Mouse (Mus musculus) kidney, adult 2 months (tissue): Measurements from ENCODE around the gene Cst13. TPM values are rescaled to one million over a fixed set of nuclear protein-coding genes. Genes with fewer than 3 reads are reported as not detected.
"Not testable (repeated sequence)": the region's sequence is repeated elsewhere in the genome, so short reads cannot be mapped to it uniquely, and the experiment has no call there.

ENCODE experiments used
- DNase-seq: peaks from one replicate; pipeline ENCODE4 v3.0.0; 2021
- H3K27ac ChIP-seq: fragments of 200-500 bp; 2 replicates; pipeline ENCODE4 v1.5.1; 2012; ENCODE audit warnings: low read depth, low read length, control low read depth, inconsistent platforms; ENCODE audit not compliant: insufficient read depth
- H3K27me3 ChIP-seq: fragments of 200-500 bp; replicated peaks from 2 replicates; pipeline ENCODE4 v1.6.1; 2012; ENCODE audit warnings: mild to moderate bottlenecking, moderate library complexity, low read length, inconsistent platforms; ENCODE audit not compliant: control insufficient read depth, insufficient read depth
- H3K36me3 ChIP-seq: fragments of 200-500 bp; 2 replicates; pipeline ENCODE4 v1.6.1; 2012; ENCODE audit warnings: mild to moderate bottlenecking, moderate library complexity, low read length, inconsistent platforms; ENCODE audit not compliant: control insufficient read depth, insufficient read depth
- H3K4me1 ChIP-seq: fragments of 200-500 bp; 2 replicates; pipeline ENCODE4 v1.6.1; 2011; ENCODE audit warnings: low read length; ENCODE audit not compliant: control insufficient read depth, insufficient read depth
- H3K4me3 ChIP-seq: fragments of 200-500 bp; 2 replicates; pipeline ENCODE4 v1.5.1; 2011; ENCODE audit warnings: mild to moderate bottlenecking, low read depth, low read length, control low read depth; ENCODE audit not compliant: insufficient read depth
- CTCF ChIP-seq: fragments of 200-500 bp; conservative IDR thresholded peaks from 2 replicates; pipeline ENCODE4 v1.5.1; 2011; ENCODE audit warnings: low read depth, mild to moderate bottlenecking, control low read depth, low read length, moderate library complexity, mixed read lengths; ENCODE audit not compliant: insufficient read depth, insufficient read length
- POLR2A ChIP-seq: fragments of 200-500 bp; IDR thresholded peaks from one replicate; pipeline ENCODE4 v1.6.1; 2011; ENCODE audit warnings: low read depth, low read length, control low read depth
- WGBS: fragments of 180-500 bp; shearing (Covaris S2); methylation state at CpG from one replicate; pipeline ENCODE4 v1.1.7; 2018; 5-methylcytosine and 5-hydroxymethylcytosine counted together
- polyA plus RNA-seq: library from polyadenylated mRNA; depleted of rRNA; stranded (reverse); fragments of >200 nt; gene quantifications from 2 replicates; pipeline ENCODE4 v1.2.3, GENCODE M21; 2012; rRNA removed

Cst13 gene
- polyA plus RNA-seq = not detected in 2 replicates

DNA sequence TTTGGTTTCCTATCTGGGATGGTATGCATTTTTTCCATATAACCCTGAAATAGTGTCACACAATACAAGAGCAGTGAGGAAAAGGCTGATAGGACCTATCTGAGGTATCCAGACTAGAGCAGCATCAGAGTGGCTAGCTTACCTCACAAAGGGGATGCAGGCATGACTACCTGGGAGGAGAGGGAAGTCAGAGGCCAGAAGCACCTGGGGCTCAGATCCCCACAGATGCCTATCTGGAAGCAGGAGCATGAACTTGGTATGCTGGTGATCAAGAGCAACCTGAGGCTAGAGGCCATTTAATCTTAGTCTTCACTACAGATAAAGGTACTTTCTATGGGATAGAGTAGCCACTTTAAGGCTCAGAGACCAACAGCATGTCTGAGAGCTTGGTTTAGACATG, at the start of gene Cst13:
Gene Cst13, plus strand, starts transcription at position 173 of the 400 bp plus-strand sequence.
- Histone ChIP-seq H3K36me3 (no peaks in the 10 kb centered on the region), H3K4me3 (no peak within 1 kb of the TSS), H3K4me1 (no peaks in the 10 kb centered on the region), H3K27ac (no peak within 1 kb of the TSS), H3K27me3 (no peaks in the 10 kb centered on the region)
- no peak for DNase-seq
- TF ChIP-seq POLR2A (no peak), CTCF (no peak)

DNA sequence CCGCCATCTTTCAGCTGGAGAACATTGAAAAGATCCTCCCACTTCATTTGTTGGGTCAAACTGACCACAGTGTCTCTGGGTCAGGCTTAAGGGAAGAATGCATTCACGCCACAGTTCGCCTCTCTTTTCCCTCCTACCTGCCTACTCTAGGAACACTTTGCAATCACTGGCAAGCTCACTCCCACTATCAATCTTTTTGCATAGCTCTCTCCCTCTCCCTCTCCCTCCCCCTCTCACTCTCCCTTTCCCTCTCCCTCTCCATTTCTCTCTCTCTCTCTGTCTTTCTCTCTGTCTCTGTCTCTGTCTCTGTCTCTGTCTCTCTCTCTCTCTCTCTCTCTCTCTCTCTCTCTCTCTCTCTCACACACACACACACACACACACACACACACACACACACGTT, 48.5 kb upstream of the Cst13 start, which contains the start of gene Cst11:
Gene Cst11, minus strand, starts transcription at position 101 of the 400 bp plus-strand sequence.
- H3K36me3 ChIP-seq, H3K27me3 ChIP-seq, H3K27ac ChIP-seq, H3K4me3 ChIP-seq, H3K4me1 ChIP-seq, DNase-seq: not testable (repeated sequence)
- WGBS = 80% methylated on average over 4 of the region's 4 CpGs

DNA sequence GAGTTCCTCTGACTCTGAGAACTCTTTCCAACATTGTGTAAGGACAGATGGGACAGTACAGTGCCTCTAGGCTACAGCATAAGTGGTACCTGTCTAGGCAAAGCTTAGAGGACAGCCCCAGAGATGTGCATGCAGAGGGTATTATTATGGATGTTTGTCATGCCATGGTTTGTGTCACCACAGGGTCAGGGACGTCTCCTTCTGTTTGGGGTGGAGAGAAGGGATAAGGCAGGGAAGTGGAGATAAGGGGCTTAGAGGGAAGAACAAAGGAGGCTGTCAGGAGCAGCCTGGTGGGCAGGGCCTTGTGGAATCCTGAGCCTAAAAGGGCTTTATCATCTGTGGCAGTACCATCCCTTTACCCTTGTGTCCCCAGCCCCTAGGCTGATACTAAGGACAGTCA, 38.2 kb upstream of the Cst13 start, which contains the start of gene 8030411F24Rik:
Gene 8030411F24Rik, plus strand, starts transcription at position 301 of the 400 bp plus-strand sequence.
- no peak within 1 kb of the TSS for H3K27ac ChIP-seq
- H3K4me3 ChIP-seq = no peak within 1 kb of the TSS
- no peak for DNase-seq
- no peaks in the 10 kb centered on the region for H3K36me3 ChIP-seq
- TF ChIP-seq CTCF (no peak), POLR2A (no peak)
- no peaks in the 10 kb centered on the region for H3K4me1 ChIP-seq
- WGBS = 27% methylated on average over 1 of the region's 1 CpGs
- H3K27me3 ChIP-seq = no peaks in the 10 kb centered on the region

DNA sequence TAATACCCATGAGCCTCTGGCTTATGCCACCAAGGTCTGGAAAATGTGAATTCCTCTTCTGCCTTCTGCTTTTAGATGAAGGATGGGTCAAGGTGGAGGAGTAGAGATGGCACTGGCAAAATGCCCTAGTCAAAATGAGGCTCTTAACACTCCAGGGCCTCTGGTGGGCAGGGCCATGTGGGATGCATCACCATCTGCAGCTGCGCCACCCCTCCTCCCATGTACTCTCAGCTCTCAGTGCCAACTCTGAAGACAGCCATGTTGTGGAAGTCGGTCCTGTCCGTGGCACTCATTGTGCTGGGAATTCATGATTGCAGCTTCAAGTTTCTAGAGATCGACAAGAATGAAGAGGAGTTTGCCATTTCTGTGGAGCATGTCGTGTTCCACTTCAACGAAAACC, 30.7 kb upstream of the Cst13 start, which contains the start of gene Cst12:
Gene Cst12, plus strand, starts transcription at position 220 of the 400 bp plus-strand sequence.
- DNase-seq = no peak
- H3K27me3 ChIP-seq = no peaks in the 10 kb centered on the region; the same call in 1 of the 2 replicates
- no peak for TF ChIP-seq CTCF
- no peak for TF ChIP-seq POLR2A
- H3K27ac ChIP-seq = no peak within 1 kb of the TSS
- 89% methylated on average over 6 of the region's 6 CpGs for WGBS
- H3K4me3 ChIP-seq = no peak within 1 kb of the TSS
- H3K36me3 ChIP-seq = no peaks in the 10 kb centered on the region
- no peaks in the 10 kb centered on the region for H3K4me1 ChIP-seq

DNA sequence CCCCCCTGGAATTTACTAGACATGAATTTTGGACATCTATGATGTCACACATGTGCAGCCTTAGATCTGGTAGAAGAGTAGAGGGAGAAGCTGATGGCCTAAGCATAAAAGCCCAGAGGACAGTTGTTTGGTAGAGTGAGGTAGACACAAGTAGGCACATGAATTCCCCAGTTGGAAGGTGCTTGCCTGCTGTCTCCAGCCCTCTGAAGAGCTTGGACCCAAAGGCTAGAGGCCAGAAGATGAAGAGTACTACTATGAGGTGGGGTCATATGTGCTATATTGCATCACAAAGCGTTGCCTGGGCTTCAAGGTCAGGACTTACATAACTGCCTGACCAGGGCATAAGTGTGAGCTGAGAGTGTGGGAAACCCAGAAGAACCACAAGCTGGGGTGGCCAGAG, 21.4 kb upstream of the Cst13 start, which contains the start of gene Cst8:
Gene Cst8, plus strand, starts transcription at position 301 of the 400 bp plus-strand sequence.
- Histone ChIP-seq H3K4me3 (no peak within 1 kb of the TSS), H3K36me3 (no peaks in the 10 kb centered on the region), H3K27me3 (no peaks in the 10 kb centered on the region), H3K4me1 (no peaks in the 10 kb centered on the region), H3K27ac (no peak within 1 kb of the TSS)
- DNase-seq = no peak
- no peak for TF ChIP-seq POLR2A
- TF ChIP-seq CTCF = no peak
- WGBS = 80% methylated on average over 1 of the region's 1 CpGs

DNA sequence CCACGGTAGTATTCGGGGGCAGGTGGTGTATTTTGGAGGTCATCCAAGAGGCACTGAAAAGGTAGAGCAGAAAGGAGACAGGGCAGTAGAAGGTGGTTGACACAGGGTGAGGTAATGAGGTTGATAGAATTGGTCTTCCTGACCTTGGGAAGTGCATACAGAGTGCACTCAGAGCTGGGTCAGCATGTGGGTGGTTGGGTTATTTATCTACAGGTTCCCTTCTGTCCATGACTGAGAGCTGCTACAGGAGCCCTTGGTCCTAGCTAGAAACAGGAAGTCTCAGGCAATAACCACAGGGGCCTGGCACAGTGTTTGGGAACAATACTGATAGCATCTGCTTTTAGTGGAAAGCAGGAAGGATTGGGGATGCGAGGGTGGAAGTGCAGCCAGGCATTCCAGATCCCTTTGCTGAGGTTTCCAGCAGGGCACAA, 18.4 kb upstream of the Cst13 start:
- Histone ChIP-seq H3K4me1 (no peaks in the 10 kb centered on the region), H3K4me3 (no peak overlapping the region), H3K36me3 (no peaks in the 10 kb centered on the region), H3K27ac (no peak overlapping the region), H3K27me3 (no peaks in the 10 kb centered on the region)
- WGBS = 24% methylated on average over 3 of the region's 3 CpGs
- peak; percentile 21 for DNase-seq
- TF ChIP-seq CTCF (no peak), POLR2A (no peak)

DNA sequence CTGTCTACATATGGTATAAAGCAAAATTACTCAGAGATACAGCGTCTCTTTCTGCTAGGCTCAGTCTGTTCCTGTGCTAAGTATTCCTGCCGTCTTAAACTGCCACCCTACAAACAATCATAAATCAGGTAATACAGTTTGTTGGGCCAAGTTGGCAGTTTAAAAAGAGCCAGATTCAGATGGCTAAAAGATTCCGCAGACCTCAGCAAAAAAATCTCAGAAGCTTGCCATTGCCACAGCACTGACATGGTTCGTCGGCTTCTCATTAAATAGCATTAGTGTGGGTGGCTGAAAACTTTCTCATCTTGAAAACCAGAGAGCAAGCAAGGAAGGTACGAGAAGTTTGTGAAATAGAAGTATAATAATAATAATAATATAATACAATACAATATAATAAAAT, 13.2 kb upstream of the Cst13 start:
- H3K4me3 ChIP-seq = no peak overlapping the region
- H3K27me3 ChIP-seq = no peaks in the 10 kb centered on the region
- peak; percentile 10 for DNase-seq
- TF ChIP-seq POLR2A (no peak), CTCF (no peak)
- 27% methylated on average over 6 of the region's 6 CpGs for WGBS
- no peak overlapping the region for H3K27ac ChIP-seq
- no peaks in the 10 kb centered on the region; the same call in 1 of the 2 replicates for H3K4me1 ChIP-seq
- no peaks in the 10 kb centered on the region for H3K36me3 ChIP-seq

DNA sequence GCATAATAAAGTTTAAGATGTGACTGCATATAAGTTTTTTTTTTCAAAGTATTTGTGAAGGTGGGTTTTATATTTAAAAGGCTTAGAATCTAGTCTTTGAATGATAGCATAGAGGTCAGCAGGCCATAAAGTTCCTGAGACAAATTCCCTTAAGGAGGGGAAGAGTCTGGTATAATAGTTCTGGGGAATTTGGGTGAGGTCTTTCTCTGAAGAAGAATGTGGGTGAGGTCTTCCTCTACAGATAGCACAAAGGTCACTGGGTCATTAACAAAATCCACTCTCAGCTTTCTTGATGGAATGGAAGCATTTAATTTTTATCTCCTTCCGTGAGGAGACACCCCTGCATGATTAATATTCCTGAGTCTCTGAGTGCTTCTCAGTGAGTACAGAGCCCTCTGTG, 6.1 kb downstream of the Cst13 start:
- 57% methylated on average over 1 of the region's 1 CpGs for WGBS
- H3K4me3 ChIP-seq = no peak overlapping the region
- no peaks in the 10 kb centered on the region for H3K4me1 ChIP-seq
- DNase-seq = peak; percentile 3
- H3K36me3 ChIP-seq = no peaks in the 10 kb centered on the region
- no peak for TF ChIP-seq POLR2A
- no peak for TF ChIP-seq CTCF
- no peak overlapping the region for H3K27ac ChIP-seq
- H3K27me3 ChIP-seq = no peaks in the 10 kb centered on the region
